Mouse (Mus musculus) embryonic fibroblast, embryonic 13.5 days (primary cell): Measurements from ENCODE around the gene Srsf12. TPM values are rescaled to one million over a fixed set of nuclear protein-coding genes. Genes with fewer than 3 reads are reported as not detected.

Experiments
- H3K27ac ChIP-seq: 2 replicates; pipeline ENCODE4 v1.5.1; 2012; ENCODE audit warnings: low read length, control low read depth, inconsistent platforms; ENCODE audit not compliant: insufficient read depth
- H3K4me1 ChIP-seq: 2 replicates; pipeline ENCODE4 v1.6.1; 2011; ENCODE audit warnings: low read length; ENCODE audit not compliant: control insufficient read depth, insufficient read depth
- H3K4me3 ChIP-seq: 2 replicates; pipeline ENCODE4 v1.5.1; 2011; ENCODE audit warnings: mild to moderate bottlenecking, control low read depth, low read length; ENCODE audit not compliant: insufficient read depth
- CTCF ChIP-seq: IDR thresholded peaks from 2 replicates; pipeline ENCODE4 v1.5.1; 2011; ENCODE audit warnings: mild to moderate bottlenecking, control low read depth, low read length, moderate library complexity, borderline replicate concordance; ENCODE audit not compliant: insufficient read depth
- POLR2A ChIP-seq: IDR thresholded peaks from 2 replicates; pipeline ENCODE4 v1.6.1; 2011; ENCODE audit warnings: low read depth, mild to moderate bottlenecking, control low read depth, low read length, moderate library complexity
- polyA plus RNA-seq: library from polyadenylated mRNA; stranded (reverse); fragments of >200 nt; gene quantifications from 2 replicates; pipeline ENCODE4 v1.2.4, GENCODE M21; 2011; ENCODE audit warnings: low read depth; ENCODE audit not compliant: missing spikeins, insufficient read length

The Srsf12 gene
- polyA plus RNA-seq, 1 experiment: 2.2 TPM

- TF ChIP-seq POLR2A (no peak), CTCF (no peak)
- no peak overlapping the region for H3K4me3 ChIP-seq
- no peaks in the 10 kb centered on the region for H3K4me1 ChIP-seq
- no peak overlapping the region for H3K27ac ChIP-seq
These were observed 61.9 kb downstream of the Srsf12 start for GRCm38 (mm10) chr4:33270386-33271314.

DNA sequence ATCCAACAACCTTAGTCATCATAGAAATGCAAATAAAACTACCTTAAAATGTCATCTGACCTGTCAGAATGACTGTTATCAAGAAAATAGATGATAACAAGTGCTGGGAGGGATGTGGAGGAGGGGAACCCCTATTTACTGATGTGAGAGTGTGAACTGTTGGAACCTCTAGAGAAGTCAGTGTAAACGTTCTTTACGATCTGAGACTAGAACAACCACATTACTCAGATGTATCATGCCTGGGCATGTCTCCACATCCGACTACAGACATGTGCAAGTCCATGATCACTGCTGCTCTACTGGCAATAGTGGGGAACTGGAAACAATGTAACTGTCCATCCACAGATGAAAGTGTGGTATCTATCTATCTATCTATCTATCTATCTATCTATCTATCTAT, 64.6 kb downstream of the Srsf12 start:
- Histone ChIP-seq H3K4me3 (no peak overlapping the region), H3K27ac (peak overlapping the region; percentile 37; the same call in 1 of the 2 replicates), H3K4me1 (no peaks in the 10 kb centered on the region)
- TF ChIP-seq CTCF: no peak
- no peak for TF ChIP-seq POLR2A

- H3K4me1 ChIP-seq: no peaks in the 10 kb centered on the region
- no peak for TF ChIP-seq CTCF
- TF ChIP-seq POLR2A: no peak
- no peak overlapping the region for H3K4me3 ChIP-seq
- H3K27ac ChIP-seq: no peak overlapping the region; the same call in 1 of the 2 replicates
These were observed 73.3 kb downstream of the Srsf12 start for GRCm38 (mm10) chr4:33281891-33282685.

Other genes starting within 250 kb of the Srsf12 start
- gene Rragd, start 226.0 kb upstream of the Srsf12 start, polyA plus RNA-seq: 3.1 and 3.4 TPM in 2 replicates
- gene Ube2j1, start 177.6 kb upstream of the Srsf12 start, polyA plus RNA-seq: 103 and 124 TPM in 2 replicates
- not detected in 2 replicates for gene Gabrr2, start 146.0 kb upstream of the Srsf12 start, polyA plus RNA-seq
- gene Gabrr1, start 76.5 kb upstream of the Srsf12 start, polyA plus RNA-seq: not detected in 2 replicates
- gene Pm20d2, start 19.3 kb upstream of the Srsf12 start, polyA plus RNA-seq: 0.60 TPM in 1 of 2 replicates, not detected in the other
- gene Pnrc1, start 81.2 kb downstream of the Srsf12 start, polyA plus RNA-seq: 50.9 and 66.6 TPM in 2 replicates
- 24.9 and 30.7 TPM in 2 replicates for gene Rngtt, start 101.3 kb downstream of the Srsf12 start, polyA plus RNA-seq